Mouse (Mus musculus) spleen, postnatal 4 days (tissue): ENCODE data around the gene Rab1a.
"Not testable (repeated sequence)": the region's sequence is repeated elsewhere in the genome, so short reads cannot be mapped to it uniquely, and the experiment has no call there.

ENCODE experiments used
- DNase-seq, 2 experiments: peaks; one replicate each; pipeline ENCODE4 v3.0.0; 2022; ENCODE audit warnings: low spot score in 2 of 2

Gene Rab1a

DNA sequence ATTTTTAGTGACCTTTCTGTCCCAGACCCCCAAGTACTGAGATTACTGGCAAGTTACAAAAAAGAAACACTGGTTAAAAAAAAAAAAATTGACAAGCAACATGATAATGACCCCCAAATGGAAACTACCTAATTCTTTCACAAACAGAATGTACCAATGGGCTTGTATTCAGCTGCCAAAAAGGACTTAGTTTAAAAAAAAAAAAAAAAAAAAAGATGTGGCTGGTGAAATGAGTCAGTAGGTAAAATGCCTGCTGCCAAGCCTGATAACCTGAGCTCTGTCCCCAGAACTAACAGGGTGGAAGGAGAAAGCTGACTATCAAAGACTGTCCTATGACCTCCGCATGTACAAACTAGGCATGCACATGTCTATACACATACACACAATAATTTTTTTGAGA, 16.0 kb downstream of the Rab1a start:
- DNase-seq: no peak

DNA sequence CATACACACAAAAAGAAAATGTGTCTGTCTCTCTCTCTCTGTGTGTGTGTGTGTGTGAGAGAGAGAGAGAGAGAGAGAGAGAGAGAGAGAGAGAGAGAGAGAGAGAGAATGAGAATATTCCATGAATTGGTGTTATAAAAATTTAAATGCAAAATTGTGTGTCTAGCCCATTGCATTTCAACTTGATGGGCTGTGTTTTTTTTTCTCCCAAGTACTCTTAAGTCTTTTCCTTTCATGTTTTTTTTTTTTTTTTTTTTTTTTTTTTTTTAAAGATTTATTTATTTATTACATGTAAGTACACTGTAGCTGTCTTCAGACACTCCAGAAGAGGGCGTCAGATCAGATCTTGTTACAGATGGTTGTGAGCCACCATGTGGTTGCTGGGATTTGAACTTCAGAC, 20.4 kb downstream of the Rab1a start:
- not testable (repeated sequence) for DNase-seq

DNA sequence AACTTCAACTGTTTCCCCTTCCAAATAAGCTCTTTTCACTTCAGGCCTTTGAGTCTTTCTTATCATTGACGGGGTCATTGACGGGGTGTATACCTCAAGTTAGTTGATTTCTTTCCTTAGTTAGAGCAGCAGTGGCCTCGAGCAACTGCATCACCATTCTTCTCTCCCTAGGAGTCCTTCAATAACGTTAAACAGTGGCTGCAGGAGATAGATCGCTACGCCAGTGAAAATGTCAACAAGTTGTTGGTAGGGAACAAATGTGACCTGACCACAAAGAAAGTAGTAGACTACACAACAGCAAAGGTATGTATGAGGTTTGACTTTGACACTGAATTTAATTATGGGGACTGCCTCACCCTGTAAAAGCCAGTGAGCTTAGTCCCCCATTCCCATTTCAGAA, 23.0 kb downstream of the Rab1a start:
- DNase-seq: no peak

DNA sequence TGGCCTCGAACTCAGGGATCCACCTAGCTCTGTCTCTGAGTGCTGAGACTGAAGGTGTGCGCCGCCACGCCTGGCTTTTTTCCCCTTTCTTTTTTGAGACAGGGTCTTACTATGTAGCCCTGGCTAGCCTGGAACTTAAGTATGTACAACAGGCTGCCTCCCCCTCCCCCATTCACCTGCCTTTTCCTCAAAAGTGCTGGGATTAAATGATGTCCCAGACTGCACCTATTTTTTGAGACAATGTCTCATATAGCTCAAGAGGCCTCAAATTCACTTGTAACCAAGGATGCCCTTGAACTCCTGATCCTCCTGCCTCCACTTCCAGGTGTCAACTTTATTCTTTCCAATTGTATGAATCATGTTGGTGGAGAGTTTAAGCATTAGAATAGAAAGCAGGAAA, 24.7 kb downstream of the Rab1a start:
- no peak for DNase-seq

DNA sequence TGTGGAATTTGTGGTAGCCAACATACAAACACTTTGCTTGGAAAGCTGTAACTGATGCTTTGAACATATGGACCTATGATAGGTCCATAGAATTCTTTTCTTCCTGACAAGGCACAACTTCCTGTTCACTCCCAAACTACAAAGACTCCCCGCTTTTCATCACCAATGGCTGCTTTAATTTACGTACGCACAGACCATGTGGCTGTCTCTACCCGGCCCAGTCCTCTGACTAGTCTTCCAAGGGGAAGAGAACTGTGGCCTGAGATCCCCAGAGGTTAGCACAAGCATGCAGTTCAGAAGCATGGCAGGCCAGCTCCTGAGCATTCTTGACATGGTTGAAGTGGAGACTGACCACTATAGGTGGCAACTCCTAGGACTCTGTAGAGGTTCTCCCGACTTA, 27.4 kb downstream of the Rab1a start:
- no peak for DNase-seq

DNA sequence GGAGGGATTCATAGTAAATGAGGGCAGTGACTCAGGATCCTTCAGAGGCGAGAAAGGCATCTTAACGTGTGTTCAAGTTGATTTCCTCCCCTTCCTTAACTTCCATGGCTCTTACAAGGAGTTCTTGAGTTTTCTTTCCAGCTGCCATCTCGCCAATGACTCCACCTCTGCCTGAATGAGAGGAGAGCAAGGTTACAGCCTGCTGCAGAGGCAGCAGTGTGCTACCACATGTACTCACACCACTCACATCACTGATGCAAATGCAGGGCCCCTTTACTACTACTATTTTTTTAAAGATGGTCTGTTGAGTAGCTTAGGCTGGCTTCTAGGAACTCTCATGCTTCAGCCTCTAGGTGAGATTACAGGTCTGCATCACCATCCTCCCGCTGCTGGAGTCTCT, 28.1 kb downstream of the Rab1a start:
- DNase-seq: no peak

DNA sequence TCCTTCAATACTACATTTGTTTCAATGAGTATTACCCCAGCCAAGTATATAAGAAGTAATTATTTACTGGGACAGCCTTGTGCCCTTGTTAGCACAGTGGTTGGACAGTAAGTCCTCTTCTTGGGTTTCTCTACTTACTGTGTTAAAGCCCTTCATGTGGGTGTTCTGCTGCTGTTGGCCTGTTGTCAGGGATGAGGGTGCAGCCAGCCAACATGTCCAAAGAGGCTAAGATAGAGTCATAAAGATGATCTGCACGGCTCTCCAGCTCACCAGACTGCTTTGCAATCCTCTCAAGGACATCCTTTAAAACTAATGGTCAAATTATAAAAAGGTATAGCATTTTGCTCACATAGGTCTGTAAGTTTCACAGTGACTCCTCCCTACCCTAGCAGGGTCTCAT, 29.1 kb downstream of the Rab1a start:
- no peak for DNase-seq

DNA sequence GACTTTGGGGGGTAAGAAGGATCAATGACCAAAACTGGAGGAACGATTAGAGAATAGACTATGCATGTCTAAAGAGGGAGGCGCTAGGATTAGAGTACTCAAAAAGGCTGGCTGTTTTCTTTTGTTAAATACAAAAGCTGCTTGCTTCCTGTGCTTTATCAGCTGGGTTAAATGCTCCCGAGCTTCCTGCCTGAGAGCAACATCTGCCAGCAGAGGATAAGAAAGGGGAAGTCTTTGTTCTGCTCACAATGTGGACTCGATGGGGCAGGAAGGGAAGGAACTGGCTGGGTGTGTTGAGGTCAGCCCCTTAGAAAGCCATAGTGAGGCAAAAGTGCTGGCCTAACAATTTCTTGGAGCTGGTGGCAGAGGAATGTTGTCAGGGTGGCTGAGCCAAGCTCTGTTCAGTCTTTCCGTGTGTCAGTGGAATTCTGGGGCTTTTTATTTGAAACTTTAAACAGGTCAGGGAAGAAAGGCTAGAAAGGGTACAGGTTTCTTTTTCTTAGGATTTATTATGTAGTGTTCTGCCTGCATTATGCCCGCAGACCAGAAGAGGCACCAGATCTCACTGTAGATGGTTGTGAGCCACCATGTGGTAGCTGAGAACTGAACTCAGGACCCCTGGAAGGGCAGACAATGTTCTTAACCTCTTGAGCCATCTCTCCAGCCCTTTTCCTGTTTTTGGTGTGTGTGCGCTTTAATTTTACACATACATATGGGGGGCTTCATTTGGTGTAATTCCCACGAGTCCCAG, 30.1 kb downstream of the Rab1a start:
- DNase-seq: peak in 1 of 2 experiments; percentile 38

DNA sequence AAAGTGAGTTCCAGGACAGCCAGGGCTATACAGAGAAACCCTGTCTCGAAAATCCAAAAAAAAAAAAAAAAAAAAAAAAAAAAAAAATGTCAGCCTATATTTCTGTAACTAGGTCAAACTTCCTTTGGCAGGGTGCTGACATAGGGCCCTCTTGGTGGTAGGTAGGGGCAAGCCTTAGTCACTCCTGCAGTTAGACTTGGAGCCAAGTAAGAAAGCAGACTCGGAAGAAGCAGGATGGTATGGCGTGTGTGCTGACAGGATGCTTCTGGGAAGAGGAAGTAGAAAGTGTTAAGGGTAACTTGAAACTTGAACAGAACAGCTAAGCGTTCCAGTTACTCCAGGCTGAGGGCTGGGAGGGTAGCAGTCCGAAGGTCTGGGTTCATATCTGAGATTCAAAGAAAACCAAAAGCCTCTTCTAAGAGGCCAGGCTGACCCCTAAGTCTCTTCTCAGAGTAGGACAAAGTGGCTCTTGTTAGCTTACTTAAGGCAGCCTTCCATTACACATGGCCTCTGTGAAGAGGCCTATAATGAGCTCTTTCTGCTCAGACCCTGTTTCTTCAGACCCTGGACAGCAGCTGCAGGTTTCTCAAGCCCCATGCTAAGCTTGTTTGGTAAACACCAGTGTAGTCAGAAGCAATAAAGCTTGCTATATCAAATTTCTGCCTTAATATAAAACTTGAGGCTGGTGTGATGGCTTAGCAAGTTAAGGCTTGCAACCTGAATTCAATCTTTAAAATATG, 31.0 kb downstream of the Rab1a start:
- DNase-seq: no peak

DNA sequence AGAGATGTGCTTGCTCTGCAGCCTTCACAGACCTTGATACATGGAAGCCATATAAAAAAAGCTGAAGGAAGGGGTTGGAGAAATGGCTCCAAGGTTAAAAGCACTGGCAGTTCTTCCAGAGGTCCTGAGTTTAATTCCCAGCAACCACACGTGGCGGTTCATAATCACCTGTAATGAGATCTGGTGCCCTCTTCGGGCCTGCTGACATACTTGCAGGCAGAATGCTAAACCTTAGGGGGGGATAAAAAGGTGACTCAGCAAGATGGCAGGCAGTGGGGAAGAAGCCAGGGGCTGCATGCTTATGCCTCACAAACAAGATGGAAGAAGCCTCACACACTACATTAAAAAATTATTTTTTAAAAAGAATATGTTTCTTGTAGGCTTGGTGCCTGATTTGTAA, 33.0 kb downstream of the Rab1a start:
- no peak for DNase-seq

DNA sequence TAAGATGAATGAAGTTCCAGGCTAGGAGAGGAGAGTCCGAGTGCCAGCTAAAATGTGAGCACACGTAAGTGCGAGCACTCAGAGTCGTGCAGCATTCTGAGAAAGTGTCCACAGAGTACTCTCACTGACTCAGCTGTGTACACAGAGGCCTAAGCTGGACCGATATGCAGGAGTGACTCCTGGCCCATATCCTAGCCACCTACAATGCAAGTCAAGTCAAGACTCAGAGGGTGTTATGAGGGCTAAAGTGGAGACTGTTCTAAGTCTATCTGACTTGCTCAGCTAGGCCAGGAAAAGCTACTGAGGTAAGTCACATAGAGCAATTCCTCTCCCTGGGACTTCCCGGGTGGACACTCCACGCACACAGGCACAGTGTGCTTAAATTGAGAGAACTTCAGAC, 35.8 kb downstream of the Rab1a start:
- DNase-seq: no peak

DNA sequence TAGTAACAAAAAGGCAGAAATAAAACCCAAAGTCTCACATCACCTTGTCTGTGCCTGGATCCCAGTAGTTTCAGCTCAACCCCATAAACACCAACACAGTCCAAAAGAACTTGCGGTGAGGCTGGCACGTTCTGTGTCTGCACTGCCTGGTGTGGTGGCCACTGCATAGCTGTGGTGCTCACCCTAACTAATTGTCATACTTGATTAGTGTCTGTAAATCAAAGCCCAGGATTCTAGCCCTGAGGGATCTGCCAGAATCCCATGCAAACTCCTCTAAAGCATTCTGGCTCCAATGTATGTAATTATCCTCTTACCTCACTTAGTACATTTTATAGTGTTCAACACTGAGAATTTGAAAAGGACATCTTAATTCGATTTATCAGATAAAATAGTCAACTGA, 36.7 kb downstream of the Rab1a start:
- DNase-seq: no peak

DNA sequence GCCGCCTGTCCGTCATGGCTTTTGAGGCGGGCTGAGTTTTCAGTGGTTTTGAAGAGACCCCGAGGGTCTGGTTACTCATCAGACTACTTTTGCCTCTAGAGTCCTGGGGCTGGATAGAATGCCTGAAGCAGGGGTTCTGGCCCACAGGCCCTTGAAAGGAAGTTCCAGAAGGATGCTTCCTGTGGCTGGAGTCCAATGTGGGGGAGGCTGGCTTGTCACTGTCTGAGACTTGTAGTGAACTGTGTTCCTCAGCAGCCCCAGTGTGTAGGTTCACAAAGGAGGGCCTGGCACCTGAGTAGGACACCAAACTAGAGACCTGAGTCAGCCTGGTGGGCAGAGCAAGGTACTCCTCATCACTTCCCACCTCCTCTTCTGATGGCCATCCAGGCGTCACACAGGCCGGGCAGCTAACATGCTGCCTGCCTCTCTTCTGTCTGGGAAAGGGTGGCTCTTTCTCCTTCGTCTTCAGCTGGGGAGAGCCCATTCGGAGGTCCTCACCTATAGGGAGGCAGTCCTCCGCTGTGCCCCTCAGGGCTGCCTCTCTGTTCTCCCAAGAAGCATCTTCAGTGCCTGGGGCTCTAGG, 38.1 kb downstream of the Rab1a start:
- no peak for DNase-seq

DNA sequence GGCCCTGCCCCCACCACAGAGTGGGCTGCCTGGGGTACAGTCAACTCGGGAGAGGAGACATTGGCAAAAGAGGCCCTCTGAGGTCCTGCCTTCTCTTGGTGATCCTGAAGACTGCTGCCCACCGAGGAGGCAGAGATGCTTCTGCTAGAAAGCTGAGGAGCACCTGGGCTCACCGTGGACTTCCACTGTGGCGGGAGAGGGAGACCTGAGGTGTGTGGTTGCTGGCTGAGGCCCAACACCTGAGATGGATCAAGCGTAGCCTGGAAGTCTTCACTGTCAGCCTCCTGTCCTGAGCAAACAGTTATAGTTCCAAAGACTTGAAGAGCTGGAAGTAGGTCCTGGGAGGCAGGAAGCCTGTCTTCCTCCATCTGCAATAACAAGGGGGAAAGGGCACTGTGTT, 39.1 kb downstream of the Rab1a start:
- DNase-seq: no peak

DNA sequence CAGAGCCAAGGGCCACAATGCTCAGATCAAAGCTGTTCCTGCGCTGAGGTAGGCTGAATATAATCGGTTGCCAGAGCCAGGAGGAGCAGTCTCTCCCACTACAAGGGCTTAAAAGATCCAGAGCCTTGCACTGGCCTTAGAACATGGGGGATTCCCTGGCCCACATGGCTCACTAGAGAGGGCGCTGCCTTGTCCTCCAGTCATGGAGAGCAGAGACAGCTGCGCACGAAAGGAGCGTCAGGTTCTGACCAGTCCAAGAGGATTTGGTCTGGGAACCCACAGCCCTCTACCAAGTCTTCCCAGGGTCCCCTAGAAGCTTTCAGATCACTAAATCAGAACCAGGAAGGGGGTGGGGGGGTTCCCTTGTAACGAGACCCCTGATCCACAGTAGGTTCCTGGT, 40.1 kb downstream of the Rab1a start:
- DNase-seq: no peak

DNA sequence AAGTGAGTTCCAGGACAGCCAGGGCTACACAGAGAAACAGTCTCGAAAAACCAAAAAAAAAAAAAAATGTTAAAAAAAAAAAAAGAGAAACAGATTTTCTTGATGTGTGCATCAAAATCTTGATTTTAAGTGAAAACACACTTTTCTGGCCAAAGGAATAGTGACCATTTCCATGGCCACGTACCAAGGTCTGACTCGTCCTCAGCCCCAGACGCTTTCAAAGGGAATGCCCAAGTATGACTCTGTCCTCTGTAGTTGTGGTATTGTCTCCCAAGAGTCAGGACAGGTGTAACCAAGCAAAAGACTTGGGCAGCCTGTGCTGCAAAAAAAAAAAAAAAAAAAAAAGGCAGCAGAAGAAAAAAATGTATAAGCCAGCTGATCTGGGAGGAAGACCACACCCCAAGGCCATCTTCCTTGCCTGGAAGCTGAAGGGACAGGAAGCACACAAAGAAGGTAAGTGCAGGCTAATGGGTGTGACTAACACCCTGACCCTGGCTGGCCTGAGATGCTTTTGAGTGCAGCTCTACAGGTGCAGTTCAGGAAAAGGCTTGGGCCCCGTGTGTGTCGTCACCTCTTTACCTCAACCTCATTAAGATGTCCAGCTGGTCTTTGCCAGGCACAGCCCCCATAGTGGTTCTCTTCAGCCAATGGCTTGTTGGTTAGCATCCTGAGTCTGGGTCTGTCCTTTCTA, 41.3 kb downstream of the Rab1a start:
- DNase-seq: peak in 1 of 2 experiments; percentile 58

DNA sequence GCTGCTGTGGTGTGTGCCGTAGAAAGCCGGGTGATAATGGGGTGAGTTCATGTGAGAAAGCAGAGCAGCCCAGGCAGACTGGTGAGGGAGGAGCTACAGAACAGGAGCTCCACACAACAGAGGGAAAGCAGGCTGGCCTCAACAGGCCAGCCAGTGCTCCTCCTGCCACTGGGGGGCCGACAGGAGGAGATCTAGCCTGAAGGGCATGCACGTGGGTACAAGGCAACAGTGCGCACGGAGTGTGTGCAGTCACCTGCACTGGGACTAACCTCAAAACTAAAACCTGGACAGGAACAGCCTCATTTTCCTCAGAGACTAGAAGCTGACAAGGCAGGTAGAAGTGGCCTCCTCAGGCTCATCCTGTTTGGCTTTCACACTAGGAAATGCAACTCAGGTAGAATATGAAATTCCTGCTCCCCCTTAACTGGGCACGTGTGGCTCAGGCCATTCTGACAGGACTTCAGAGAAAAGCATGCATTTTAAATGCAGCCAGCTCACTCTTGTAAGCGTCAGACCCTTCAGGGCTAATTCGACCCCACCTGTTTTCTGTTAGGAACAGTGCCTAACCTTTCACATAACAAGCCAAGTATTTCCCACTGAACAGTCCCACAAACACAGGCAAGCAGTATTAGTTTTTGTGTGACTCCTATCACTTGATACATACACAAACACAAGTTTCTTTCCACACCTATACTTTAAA, 42.1 kb downstream of the Rab1a start:
- DNase-seq: peak in 1 of 2 experiments; percentile 62

DNA sequence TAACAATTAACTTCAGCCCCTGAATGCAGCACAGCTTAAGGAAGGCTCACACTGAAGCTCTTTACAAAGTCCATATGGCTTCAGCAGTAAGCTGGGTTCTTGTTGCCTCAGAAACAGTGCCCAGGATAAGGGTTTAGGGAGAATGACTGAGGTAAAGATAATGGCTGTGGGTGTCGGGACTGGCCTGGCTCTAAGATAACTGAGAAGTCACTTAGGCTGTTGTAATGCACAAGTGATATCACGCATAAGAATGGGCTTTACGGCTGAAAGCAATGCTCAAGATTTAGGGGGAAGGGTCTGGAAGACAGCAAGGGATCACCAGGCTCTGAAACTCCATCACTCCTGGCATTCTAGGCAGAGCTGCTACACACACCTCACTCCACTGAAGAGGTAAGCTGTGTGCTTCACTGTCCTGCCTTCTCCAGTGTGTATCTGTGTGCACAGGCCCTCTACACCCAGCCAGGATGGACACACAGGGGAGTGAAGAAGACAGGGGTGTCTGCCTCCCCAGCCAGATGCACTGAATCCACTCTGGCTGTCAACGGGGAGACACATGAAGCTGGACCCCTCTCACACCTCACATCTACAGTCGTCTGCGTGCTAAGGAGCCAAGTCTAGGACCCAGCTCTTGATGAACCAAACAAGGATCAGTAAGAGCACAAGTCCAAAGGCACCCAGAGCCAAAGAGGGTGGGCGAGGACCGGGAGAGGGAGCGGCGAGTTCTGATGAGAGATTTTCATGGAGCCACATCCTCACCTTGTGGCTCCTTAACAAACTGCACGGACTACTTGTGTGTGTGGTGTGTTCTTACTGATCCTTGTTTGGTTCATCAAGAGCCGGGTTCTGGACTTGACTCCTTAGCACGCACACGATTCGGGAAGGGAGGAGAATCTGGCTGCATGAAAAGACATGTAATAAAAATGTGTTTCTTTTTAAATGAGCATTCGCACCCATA, 43.4 kb downstream of the Rab1a start:
- peak in 1 of 2 experiments; percentile 43 for DNase-seq

DNA sequence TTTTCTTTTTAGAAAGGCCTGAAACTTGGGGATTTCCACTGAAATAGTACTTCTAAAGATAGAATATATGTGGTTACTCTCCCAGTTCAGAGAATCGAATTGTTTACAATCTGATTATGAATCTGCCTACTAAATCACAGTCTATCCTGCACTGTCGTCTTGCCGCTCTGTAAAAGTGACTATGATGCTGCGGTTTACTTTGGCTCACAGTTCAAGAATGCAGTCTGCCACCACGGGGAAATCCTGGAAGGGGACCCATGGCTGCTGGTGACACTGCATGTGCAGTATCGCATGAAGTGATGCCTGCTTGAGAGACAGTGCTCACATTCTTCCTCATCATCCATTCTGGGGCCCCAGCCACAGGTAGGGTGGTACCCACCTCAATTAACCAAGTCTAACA, 44.1 kb downstream of the Rab1a start:
- no peak for DNase-seq

DNA sequence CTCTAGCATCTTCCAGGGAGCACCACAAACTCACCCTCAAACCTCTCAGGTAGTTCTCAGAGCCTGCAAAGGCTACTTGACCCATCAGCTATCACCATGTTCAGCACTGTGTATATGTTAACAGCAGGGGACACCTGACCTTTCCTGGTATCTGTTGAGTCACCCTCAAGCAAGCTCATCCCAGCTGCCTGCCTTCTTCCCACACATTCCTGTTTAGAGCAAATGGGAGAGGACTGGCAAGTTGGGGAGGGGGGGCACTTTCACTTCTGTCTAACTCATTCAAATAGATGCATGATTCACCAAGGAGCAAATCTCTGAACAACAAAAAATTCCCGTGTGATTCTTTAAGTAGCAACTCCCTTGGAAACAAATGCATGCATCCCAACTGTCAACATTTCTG, 45.4 kb downstream of the Rab1a start:
- peak in 1 of 2 experiments; percentile 53 for DNase-seq
